Mouse (Mus musculus) activated CD4-positive, CD25-positive, alpha-beta regulatory T cell (primary cell): ENCODE measurements around the gene Olfr449. TPM values are rescaled to one million over a fixed set of nuclear protein-coding genes. Genes with fewer than 3 reads are reported as not detected.

Experiments used
- polyA plus RNA-seq, 2 experiments: library from polyadenylated mRNA; unstranded; fragments of 100-300 nt; shearing (Covaris generic); gene quantifications; one replicate each; pipeline ENCODE4 v1.2.1; 2017

Olfr449 gene
- under 1 TPM in 1 of 2 experiments, not detected in 1; 0.31 TPM for polyA plus RNA-seq

GRCm38 (mm10) chr6:42834084-42834483 lies at the start of gene Olfr449:
Gene Olfr449 (plus strand): TSS chr6:42834384.

GRCm38 (mm10) chr6:42784793-42785192 lies 49.4 kb upstream of the Olfr449 start, which contains the start of gene Olfr452:
Gene Olfr452 (plus strand): TSS chr6:42785093.

GRCm38 (mm10) chr6:42811639-42812038 lies 22.5 kb upstream of the Olfr449 start, which contains the start of gene Olfr450:
Gene Olfr450 (plus strand): TSS chr6:42811939.

Other genes starting within 250 kb of the Olfr449 start
- not detected for gene Tcaf3, start 236.7 kb upstream of the Olfr449 start, polyA plus RNA-seq
- gene Tcaf2, start 189.1 kb upstream of the Olfr449 start, polyA plus RNA-seq, result under 1 TPM in 1 of 2 experiments, not detected in 1; 0.32 TPM
- under 1 TPM in 1 of 2 experiments, not detected in 1; 0.28 TPM for gene Tcaf1, start 124.3 kb upstream of the Olfr449 start, polyA plus RNA-seq
- gene Olfr453, start 95.0 kb upstream of the Olfr449 start, polyA plus RNA-seq, result not detected
- not detected for gene Olfr38, start 78.0 kb upstream of the Olfr449 start, polyA plus RNA-seq
- not detected for gene Olfr452, start 49.3 kb upstream of the Olfr449 start, polyA plus RNA-seq
- gene Olfr450, start 22.4 kb upstream of the Olfr449 start, polyA plus RNA-seq, result not detected
- gene Olfr448, start 56.1 kb downstream of the Olfr449 start, polyA plus RNA-seq, result not detected
- gene Olfr447, start 74.5 kb downstream of the Olfr449 start, polyA plus RNA-seq, result not detected
- under 1 TPM; 0.04 to 0.06 TPM for gene Olfr446, start 87.0 kb downstream of the Olfr449 start, polyA plus RNA-seq
- gene Olfr444, start 114.7 kb downstream of the Olfr449 start, polyA plus RNA-seq, result not detected